Mouse (Mus musculus): ENCODE measurements around the gene Ddx18.

The Ddx18 gene

DNA sequence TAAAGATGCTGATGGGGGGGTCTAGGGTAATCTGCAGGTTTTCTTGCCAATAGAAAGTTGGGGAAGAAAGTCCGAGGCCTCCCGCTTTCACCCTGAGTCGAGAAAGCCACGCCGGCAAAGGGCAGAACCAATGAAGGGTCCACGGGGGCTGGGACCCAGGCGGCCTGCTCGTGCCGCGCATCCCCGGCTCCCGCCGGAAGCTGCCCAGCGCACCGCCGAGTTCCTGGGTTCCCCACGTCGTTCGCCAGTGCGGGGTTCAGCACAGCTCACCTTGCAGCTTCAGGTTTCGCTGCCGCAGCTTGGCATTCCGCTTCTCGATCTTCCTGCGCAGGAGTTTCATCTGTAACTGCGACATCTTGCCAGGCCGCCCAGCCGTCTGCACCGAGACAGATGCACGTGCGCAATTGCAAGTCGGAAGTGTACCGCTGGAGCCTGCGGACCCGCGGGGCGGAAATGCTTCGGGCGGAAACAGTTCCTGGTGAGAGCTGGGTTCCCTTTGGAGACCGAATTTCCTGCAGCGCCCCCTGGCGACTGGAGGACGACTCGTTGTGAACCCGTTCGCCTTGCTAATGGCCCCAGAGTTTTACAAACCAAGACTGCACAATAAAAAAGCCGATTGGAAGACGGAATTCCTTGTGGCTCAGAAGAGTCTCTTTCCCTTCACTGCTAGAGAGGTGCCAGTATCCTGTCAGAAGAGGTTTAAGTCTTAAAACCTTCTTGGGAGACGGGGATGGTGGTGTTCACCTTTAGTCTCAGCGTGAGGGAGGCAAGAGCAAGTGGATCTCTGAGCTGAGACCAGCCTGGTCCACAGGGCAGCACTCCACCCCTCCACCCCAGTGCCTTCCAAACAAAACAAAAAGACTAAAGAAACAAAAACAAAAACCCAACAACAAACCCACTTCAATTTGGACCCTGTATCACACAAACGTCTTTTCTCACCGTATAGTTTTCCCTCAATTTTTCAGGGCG is at the start of gene Ddx18:
Gene Ddx18 (minus strand): TSS at position 469 of the 969 bp plus-strand sequence.
- DNase-seq (ENCODE audit: extremely low read depth, low read depth, low spot score): peak; percentile 37

DNA sequence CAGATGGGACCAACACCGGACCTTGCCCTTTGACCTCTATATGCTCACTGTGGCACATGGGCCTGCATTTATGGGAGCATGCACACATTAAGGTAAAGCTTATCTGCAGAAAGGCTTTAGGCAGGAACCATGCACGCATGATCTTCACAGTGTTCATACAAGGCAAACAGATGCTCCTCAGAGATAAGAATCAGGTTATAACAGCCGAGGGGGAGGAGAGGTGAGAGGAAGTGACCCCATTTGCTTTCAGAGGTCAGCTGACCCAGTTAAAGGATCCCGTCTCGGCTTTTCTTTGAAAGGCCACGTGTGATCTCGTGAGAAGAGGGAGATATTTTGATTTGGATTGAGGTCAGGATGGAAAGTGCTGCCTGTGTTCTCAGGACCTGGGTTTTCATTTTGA is 40.2 kb upstream of the Ddx18 start:
- no peak for DNase-seq (ENCODE audit: extremely low read depth, low read depth, low spot score)

DNA sequence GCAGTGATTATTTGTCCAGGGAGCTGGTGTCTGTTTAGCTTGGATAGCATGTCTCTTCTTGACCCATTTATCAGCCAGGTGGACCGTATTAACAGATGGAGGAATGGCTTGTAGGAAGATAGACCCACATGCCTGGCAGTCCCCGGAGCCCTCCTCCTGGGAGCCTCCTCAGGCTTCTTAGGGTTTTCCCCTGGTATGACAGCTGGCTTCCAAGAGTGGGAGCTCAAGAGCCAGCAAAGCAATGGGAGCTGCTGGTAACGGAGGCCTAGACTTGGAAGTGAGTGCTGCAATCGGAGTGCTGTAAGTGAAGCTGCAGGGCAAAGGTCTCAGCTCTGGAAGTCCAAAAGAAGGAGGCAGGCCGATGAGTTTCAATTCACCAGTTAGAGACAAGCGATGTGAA is 37.3 kb upstream of the Ddx18 start:
- no peak for DNase-seq (ENCODE audit: extremely low read depth, low read depth, low spot score)

DNA sequence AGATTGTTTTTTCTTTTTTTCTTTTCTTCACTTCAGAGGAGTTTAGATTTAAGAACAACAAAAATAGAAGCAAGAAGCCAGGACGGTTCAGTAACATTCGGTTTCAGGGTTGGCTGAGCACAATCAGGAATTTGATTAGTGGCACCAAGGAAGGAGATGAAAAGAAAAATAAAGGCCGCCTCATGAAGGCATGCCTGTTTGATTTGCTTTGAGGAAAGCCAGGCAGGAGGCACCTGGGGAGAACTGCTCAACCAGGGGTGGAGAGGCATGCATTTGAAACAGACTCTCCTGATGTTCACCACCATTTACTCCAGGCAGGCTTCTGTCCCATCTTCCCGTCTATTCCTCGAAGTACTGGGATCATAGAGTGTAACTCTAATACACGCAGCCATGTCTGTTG is 34.1 kb upstream of the Ddx18 start:
- no peak for DNase-seq (ENCODE audit: extremely low read depth, low read depth, low spot score)

DNA sequence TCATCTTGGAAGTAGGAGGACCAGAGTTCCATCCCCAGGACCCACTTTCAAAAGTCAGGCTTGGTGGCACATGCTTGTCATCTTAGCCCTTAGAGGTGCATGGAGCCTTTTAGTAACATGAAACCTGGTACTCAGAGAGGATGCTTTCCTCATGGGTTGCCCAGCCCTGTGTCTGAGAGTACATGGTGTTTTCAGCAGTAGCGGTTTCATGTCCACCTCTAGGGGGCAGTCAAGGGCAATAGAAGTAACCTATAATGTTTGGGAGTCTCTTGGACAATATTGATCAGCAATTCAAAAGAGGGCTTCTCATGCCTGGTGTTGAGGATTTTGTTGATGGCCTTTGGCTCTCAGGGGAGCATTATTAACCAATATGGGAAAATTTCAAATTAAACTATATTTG is 33.3 kb upstream of the Ddx18 start:
- no peak for DNase-seq (ENCODE audit: extremely low read depth, low read depth, low spot score)

DNA sequence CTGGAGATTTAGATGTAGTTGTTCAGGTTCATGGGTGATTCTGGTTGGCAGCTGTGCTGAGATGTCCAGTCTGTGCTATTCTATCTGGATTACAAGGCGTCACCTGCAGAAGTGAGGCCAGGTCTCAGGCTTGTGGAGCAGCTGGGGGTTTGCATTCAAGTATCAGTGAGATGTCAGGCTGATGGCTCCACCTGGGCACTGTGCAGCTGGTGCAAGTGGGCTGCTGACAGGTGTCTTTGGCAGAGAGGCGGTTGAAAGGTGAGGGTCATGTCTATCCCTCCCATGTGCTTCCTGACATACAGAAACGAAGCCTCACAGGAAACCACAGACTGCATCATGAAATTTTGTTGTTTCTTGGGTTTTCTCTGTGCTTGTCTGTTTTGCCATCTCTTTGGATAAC is 30.6 kb upstream of the Ddx18 start:
- no peak for DNase-seq (ENCODE audit: extremely low read depth, low read depth, low spot score)

DNA sequence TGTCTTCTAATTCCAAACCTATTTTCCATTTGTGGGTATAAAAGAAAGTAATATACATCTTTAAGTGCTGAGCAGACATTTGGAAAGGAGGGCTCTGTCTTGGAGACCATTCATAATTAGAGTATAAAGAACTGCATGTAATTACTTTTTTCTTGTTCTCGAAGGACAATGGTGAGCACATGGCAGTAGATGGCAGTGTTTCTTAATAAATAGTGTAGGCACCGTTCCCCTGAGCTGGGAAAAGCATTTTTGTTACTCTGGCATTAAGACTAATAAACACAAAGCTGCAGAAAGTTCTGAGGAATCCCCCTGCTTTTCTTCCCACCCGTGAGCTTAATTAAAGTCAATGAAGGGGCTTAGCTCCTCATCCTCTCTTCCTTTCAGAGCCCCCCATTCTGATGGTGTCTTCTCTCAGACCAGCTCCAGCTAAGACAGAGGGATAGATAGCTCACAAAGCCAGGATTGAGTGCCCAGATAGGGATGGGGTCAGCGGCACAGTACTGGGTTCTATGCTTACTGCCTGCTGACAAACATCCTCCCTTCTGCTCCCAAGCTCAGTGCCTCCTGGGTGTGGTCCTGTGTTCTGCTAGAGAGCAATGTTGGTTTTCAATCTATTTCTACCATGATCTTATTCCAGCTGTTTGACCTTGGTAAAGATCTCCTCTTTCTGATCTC is 29.3 kb upstream of the Ddx18 start:
- no peak for DNase-seq (ENCODE audit: extremely low read depth, low read depth, low spot score)

DNA sequence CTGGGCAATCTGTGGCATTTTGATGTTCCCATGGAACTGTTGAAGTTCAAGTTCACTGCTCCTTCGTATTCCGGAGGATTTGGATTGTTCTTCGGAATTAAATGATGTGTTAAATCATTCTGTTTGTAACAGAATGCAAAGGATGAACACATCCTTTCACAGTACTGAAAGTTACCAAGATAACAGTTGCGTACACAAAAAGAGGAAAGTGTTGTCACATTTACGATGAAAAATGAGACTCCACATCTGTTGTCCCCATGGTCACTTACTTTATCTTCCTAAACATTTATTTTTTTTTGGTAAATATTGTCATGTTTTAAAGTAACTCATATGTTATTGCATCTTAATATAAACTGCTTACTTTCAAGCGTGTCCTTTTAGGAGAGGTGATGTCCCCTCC is 17.0 kb upstream of the Ddx18 start:
- no peak for DNase-seq (ENCODE audit: extremely low read depth, low read depth, low spot score)

DNA sequence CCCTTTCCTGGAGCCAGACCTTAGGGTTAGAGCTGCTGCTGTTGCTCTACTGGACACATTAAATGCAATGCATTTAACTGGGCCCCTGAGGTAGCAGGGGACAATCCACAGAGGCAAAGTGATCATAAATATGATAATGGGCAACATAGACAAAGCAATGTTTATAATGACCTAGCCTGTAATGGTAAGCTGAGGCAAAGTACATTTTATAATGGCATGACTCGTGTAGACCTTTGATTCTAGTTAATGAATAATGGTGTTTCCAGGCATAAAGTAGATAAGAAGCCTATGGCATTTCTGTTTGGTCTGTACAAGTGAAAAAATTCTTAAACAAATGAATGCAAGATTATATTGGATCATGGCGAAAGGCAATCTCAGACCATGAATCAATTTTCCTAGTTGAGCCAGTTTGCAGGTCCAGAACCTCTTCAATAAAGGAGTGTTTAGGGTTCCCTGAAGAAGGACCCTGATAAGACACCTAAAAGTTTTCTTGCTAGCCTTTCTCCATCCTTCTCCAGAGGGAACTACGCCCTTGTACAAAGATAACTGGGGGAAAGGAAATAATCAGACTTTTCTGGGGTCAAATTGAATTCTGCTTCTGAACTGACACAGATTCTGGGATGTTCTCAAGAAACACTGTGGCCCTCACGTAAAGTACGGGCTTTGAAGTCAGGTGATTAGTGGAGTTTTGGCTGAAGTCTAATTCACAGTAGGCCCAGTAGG is 13.5 kb upstream of the Ddx18 start:
- no peak for DNase-seq (ENCODE audit: extremely low read depth, low read depth, low spot score)

DNA sequence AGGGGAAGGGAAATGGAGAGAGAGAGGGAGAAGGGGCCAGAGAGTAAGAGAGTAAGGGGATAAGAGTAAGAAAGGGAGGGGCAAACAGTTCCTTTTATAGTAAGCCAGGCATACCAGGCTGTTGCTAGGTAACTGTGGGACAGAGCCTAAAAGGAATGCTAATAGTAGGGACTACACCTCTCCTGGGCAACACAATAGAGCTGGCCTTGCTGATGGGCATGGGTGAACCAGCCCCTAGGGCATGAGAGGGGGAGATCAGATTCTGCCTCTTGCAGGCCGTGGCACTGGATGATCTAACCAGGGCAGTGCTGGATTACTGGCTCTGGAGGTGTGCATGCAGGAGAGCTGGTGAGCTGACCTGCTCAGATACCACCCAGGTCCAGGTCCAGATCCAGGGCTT is 9.7 kb upstream of the Ddx18 start:
- DNase-seq (ENCODE audit: extremely low read depth, low read depth, low spot score): no peak

DNA sequence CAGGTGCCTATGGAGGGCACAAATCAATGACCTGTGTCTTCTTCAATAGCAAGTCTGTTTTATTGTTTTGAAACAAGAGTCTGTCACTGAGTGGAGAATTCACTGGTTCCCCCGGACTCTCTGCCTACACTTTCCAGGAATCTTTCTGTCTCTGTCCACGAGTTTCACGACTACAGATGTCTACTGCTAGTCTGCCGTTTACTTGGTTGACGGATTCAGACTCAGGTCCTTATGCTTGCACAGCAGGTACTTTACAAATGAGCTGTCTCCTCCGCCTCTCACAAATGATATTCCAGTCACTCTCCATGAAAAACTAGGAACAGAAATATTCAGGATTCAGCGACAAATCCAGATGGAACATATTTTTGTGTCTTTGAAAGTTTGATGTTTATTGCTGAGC is 2.7 kb upstream of the Ddx18 start:
- no peak for DNase-seq (ENCODE audit: extremely low read depth, low read depth, low spot score)

DNA sequence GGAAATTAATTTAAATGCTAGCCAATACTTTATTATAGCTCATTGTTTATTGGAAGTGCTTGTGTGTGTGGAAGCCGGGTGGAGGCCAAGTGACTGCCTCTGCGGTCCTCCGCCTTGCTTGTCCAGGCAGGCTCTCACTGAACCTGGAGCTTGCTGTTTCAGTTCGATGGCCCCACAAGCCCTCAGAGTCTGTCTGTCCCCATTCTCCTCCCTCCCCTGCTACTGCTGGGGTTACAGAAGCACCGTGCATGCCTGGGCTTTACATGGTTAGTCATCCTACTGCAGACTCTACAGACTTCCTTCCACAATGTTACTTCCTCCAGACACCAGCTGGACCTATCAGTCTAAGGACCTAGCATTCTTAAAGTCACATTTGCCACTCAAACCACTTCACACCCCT is 9.9 kb downstream of the Ddx18 start:
- DNase-seq (ENCODE audit: extremely low read depth, low read depth, low spot score): no peak

DNA sequence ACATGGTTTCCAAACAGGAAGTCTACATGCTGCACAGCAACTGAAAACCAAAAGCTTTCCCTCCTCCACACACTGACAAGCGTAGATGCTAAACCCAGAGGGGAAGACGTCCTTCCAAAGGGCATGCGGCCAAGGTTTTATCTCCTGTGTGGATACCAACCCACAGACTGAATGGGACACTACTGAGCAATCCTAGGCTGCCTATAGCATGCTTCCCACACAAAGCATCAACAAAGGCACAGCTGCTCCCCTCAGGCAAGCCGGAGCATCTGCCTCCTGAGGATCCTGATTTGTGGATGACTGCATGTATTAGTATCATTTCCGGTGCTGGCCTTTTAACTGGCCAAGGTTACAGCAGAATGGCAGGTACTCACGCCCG is 16.3 kb downstream of the Ddx18 start:
- peak; percentile 49 for DNase-seq (ENCODE audit: extremely low read depth, low read depth, low spot score)

DNA sequence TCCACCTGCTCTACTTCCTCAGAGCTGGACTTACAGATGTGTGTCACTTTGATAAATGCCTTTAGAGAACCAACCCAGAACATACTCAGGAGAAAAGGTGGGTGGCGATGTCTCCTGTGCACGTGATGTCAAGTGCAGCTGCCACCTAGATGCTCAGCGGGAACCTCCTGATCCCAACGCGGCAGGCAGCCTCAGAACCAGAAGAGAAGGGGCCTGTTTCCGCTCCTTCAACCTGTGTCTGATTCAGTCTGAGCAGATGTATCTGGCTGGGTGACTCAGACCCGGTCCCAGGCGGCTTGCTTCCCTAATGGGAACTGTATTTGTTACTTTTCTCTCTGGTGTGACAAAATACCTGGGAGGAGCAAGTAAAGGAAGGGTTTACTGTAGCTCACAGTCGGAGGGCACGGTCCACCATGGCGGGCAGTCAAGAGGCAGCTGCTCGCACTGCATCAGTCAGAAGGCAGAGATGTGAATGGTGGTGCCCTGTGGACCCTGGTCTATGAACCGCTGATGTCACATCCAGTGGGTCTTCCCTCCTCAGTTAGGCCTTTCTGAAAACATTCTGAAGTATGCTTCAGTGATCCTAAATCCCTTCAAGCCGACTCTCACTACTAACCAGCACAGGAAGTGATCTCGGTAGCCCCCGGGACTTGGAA is 16.9 kb downstream of the Ddx18 start:
- DNase-seq (ENCODE audit: extremely low read depth, low read depth, low spot score): no peak

DNA sequence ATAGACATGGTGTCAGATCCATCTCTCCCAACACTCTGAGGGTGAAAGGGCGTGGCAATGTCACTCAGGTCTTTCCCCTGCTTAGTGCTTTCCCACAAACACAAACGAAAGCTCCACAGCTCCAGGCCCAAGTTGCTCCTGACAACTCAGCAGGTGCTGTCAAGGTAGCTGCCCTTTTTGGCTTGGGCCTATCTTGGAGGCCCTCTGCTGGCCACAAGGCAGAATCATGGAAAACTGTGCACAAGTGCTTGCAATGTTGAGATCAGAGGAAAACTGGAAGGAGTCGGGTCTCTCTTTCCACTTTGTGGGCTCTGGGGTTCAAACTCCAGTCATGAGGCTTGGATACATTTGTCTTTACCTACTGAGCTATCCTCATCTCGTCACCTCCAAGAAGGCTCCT is 18.3 kb downstream of the Ddx18 start:
- no peak for DNase-seq (ENCODE audit: extremely low read depth, low read depth, low spot score)

DNA sequence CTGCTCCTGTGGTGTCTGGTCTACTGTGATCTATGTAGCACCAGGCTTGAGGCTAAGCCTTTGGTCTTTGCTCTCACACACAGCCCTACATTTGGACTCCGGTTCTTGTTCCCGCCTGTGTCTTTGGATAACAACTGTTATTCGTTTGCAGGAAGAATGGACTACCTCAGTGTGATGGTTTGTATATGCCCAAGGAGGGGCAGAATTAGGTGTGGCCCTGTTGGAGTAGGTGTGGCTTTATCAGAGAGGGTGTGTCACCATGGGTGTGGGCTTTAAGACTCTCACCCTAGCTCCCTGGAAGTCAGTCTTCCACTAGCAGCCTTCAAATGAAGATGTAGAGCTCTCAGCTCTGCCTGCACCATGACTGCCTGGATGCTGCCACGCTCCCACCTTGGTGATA is 19.1 kb downstream of the Ddx18 start:
- no peak for DNase-seq (ENCODE audit: extremely low read depth, low read depth, low spot score)

DNA sequence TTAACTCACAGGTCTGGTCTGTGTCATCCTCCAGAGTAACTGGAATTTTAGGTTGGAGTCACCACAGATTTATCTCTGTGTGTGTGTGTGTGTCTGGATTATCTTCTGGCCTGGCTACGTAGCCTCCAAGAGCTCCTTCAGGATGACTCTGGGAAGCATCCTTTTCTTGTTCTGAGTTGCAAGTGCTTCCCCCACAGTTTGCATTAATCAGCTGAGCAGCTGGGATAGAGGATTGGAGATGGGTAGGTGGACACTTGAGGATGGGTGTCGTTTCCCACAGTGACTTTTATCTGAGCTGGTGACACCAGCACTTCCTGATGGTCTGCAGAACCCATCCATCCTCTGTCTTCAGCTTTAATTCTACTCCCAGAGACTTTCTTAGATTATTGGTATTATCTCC is 20.9 kb downstream of the Ddx18 start:
- DNase-seq (ENCODE audit: extremely low read depth, low read depth, low spot score): no peak

DNA sequence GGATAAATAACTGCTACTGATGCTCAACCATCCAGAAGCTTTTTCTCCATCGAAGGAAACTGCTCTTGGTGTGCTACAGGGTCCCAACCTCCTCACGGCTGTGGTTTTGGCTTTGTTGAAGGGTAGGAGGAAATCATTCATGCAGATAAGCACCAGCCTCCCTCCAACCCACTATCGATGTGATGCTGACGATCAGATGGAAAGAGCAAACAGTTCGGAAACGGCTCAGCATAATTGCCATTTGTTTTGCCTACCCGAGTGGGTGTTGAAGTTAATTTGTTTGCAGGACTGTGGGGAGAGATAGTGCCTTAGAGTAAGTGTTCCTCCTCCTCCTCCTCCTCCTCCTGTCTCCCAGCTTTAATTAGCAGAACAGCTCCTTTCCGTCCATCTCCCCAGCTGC is 27.4 kb downstream of the Ddx18 start:
- DNase-seq (ENCODE audit: extremely low read depth, low read depth, low spot score): no peak

DNA sequence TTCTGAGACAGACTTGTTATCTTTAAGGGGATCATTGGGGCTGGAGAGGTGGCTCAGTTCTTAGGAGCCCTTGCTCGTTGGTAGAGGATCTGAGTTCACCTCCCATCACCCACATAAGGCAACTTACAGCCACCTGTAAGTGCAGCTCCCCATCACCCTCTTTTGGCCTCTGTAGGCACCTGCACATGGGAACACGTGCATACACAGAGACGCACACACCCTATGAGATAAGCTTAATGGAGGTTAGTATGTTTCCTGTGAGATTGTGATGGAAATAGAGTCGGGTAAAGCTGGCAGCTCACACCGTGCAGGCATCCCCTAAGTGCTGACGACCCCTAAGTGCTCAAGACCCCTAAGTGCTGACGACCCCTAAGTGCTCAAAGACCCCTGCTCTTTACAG is 36.4 kb downstream of the Ddx18 start:
- no peak for DNase-seq (ENCODE audit: extremely low read depth, low read depth, low spot score)

DNA sequence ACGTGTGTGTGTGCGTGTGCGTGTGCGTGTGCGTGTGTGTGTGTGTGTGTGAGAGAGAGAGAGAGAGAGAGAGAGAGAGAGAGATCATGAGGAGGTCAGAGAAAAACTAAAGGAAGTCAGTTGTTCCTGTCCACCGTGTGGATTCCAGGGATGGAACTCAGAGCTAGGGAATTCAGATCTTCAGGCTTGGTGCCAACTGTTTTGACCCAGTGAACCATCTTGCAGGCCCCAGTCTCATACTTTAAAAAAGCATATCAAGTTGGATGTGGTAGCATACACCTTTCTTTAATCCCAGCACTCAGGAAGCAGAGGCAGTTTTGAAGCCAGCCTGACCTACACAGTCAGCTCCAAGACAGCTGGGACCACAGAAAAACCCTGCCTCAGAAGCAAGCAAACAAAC is 38.5 kb downstream of the Ddx18 start:
- no peak for DNase-seq (ENCODE audit: extremely low read depth, low read depth, low spot score)

DNA sequence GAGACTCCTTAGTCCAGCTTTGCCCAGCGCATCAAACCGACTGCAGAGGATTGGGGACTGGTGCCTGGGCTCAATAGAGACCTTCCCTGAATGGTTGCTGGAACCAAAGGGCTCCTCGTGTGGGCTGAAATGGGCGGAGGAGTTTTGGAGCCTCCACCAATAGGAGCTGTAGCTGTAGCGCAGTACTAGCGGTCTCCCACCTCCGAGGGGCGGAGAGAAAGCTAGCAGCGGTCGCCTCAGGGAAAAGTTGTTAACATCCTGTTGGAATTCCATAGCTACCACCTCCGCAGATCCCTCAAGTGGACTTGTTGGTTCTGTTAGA is 39.4 kb downstream of the Ddx18 start, which contains the start of gene Htr5b:
Gene Htr5b (minus strand): TSS at position 67 of the 322 bp plus-strand sequence.
- DNase-seq (ENCODE audit: extremely low read depth, low read depth, low spot score): no peak
